Mouse (Mus musculus) cerebellum, adult 2 months (tissue): ENCODE measurements at regions not wholly inside any gene's neighbourhood (a gene's known extent, or its start where the extent isn't known, plus 50 kb on each side); places are given as distances from the start of the nearest gene placed in this dataset.

ENCODE experiments used
- DNase-seq, 2 experiments: peaks; one replicate each; pipeline ENCODE4 v3.0.0; 2021
- H3K27ac ChIP-seq: fragments of 200-500 bp; 2 replicates; pipeline ENCODE4 v1.5.1; 2012; ENCODE audit warnings: low read length, control low read depth, inconsistent platforms; ENCODE audit not compliant: insufficient read depth
- H3K27me3 ChIP-seq: fragments of 200-500 bp; 2 replicates; pipeline ENCODE4 v1.6.1; 2012; ENCODE audit warnings: inconsistent platforms, mild to moderate bottlenecking, low read length, moderate library complexity; ENCODE audit not compliant: control insufficient read depth, insufficient read depth
- H3K4me1 ChIP-seq: fragments of 200-500 bp; 2 replicates; pipeline ENCODE4 v1.6.1; 2011; ENCODE audit warnings: low read length; ENCODE audit not compliant: control insufficient read depth, insufficient read depth
- H3K4me3 ChIP-seq: fragments of 200-500 bp; replicated peaks from 2 replicates; pipeline ENCODE3; 2011; ENCODE audit warnings: mild to moderate bottlenecking, low read depth, low read length, control low read depth; ENCODE audit not compliant: insufficient read depth
- CTCF ChIP-seq: fragments of 200-500 bp; IDR thresholded peaks from 2 replicates; pipeline ENCODE4 v1.5.1; 2011; ENCODE audit warnings: low read depth, mild to moderate bottlenecking, control low read depth, low read length, moderate library complexity, borderline replicate concordance; ENCODE audit not compliant: insufficient read depth
- POLR2A ChIP-seq: fragments of 200-500 bp; IDR thresholded peaks from 2 replicates; pipeline ENCODE4 v1.6.1; 2011; ENCODE audit warnings: low read length, control low read depth, borderline replicate concordance; ENCODE audit not compliant: insufficient read depth
- WGBS: fragments of 180-500 bp; shearing (Covaris S2); methylation state at CpG from one replicate; pipeline ENCODE4 v1.1.7; 2018; 5-methylcytosine and 5-hydroxymethylcytosine counted together

- Histone ChIP-seq H3K4me3 (no peak overlapping the region), H3K27ac (no peak overlapping the region), H3K4me1 (no peaks in the 10 kb centered on the region), H3K27me3 (no peaks in the 10 kb centered on the region)
- no peak for TF ChIP-seq CTCF
- no peak for TF ChIP-seq POLR2A
- DNase-seq, result no peak
- 66% methylated on average over 2 of the region's 2 CpGs for WGBS
These were observed 135.9 kb upstream of the Cr2 start for GRCm38 (mm10) chr1:195312426-195312825.

- WGBS, result 82% methylated on average over 2 of the region's 2 CpGs
- Histone ChIP-seq H3K27ac (no peak overlapping the region), H3K27me3 (no peaks in the 10 kb centered on the region), H3K4me3 (no peak overlapping the region), H3K4me1 (no peaks in the 10 kb centered on the region)
- no peak for DNase-seq
- no peak for TF ChIP-seq POLR2A
- no peak for TF ChIP-seq CTCF
These were observed 108.6 kb upstream of the Cr2 start for GRCm38 (mm10) chr1:195285076-195285475.

- TF ChIP-seq POLR2A (no peak), CTCF (no peak)
- DNase-seq, result peak; percentile 91
- Histone ChIP-seq H3K27ac (no peak overlapping the region), H3K4me1 (no peaks in the 10 kb centered on the region), H3K4me3 (peak overlapping the region; percentile 25), H3K27me3 (no peaks in the 10 kb centered on the region)
- 7% methylated on average over 30 of the region's 30 CpGs for WGBS
These were observed 65.0 kb upstream of the Cr2 start for GRCm38 (mm10) chr1:195241496-195241895.

GRCm38 (mm10) chr1:195232658-195233057 lies 56.1 kb upstream of the Cr2 start:
- H3K4me3 ChIP-seq, result no peak overlapping the region
- H3K27ac ChIP-seq, result no peak overlapping the region
- no peaks in the 10 kb centered on the region for H3K4me1 ChIP-seq
- H3K27me3 ChIP-seq, result no peaks in the 10 kb centered on the region
- DNase-seq, result peak; percentile 16 to 27
- TF ChIP-seq POLR2A (no peak), CTCF (peak; percentile 44; the same call in 1 of the 2 replicates)

- Histone ChIP-seq H3K27ac (no peak overlapping the region), H3K4me3 (no peak overlapping the region), H3K27me3 (no peaks in the 10 kb centered on the region), H3K4me1 (no peaks in the 10 kb centered on the region)
- no peak for TF ChIP-seq CTCF
- TF ChIP-seq POLR2A, result no peak
- WGBS, result 98% methylated on average over 2 of the region's 2 CpGs
- DNase-seq, result no peak
These were observed 50.5 kb upstream of the Cr2 start for GRCm38 (mm10) chr1:195227007-195227406.
